Mouse (Mus musculus) heart, adult 8-10 months (tissue): ENCODE data around the gene Grk6. TPM values are rescaled to one million over a fixed set of nuclear protein-coding genes. Genes with fewer than 3 reads are reported as not detected.
"Not testable (repeated sequence)": the region's sequence is repeated elsewhere in the genome, so short reads cannot be mapped to it uniquely, and the experiment has no call there.

Experiments
- DNase-seq: peaks from one replicate; pipeline ENCODE4 v3.0.0; 2022; ENCODE audit warnings: low spot score
- total RNA-seq, 4 experiments: library from RNA; stranded (reverse); gene quantifications; 2 replicates each; pipeline ENCODE4 v1.2.4; 2022

Gene Grk6
- total RNA-seq, 4 experiments from 2014 or later, result 14.9 to 19.0 (median 16.6) TPM

DNA sequence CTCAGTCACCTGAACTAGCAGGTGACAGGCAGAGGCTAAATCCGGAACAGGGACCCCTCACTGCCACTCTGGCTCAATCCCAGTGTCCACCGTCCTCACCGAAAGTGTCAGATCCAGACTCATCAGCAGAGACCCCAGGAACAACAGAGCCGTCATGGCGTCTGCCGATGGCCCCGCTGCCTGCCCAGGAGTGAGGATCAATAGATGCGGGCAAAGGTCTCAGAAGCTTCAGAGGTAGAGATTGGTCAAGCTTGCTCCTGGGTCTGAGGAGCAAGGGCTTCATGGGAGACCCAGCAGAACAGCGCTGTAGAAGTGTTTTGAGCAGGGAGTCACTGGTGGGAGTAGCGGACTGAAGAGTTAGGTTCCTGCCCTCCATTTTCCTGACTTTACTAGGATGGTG is 18.3 kb upstream of the Grk6 start, which contains the start of gene F12:
Gene F12 (minus strand): TSS at position 181 of the 400 bp plus-strand sequence.
- DNase-seq, result no peak

- DNase-seq, result peak; percentile 87
These were observed 15.5 kb upstream of the Grk6 start for GRCm38 (mm10) chr13:55429226-55429888.

GRCm38 (mm10) chr13:55430566-55430965 is 14.3 kb upstream of the Grk6 start:
- DNase-seq, result no peak

DNA sequence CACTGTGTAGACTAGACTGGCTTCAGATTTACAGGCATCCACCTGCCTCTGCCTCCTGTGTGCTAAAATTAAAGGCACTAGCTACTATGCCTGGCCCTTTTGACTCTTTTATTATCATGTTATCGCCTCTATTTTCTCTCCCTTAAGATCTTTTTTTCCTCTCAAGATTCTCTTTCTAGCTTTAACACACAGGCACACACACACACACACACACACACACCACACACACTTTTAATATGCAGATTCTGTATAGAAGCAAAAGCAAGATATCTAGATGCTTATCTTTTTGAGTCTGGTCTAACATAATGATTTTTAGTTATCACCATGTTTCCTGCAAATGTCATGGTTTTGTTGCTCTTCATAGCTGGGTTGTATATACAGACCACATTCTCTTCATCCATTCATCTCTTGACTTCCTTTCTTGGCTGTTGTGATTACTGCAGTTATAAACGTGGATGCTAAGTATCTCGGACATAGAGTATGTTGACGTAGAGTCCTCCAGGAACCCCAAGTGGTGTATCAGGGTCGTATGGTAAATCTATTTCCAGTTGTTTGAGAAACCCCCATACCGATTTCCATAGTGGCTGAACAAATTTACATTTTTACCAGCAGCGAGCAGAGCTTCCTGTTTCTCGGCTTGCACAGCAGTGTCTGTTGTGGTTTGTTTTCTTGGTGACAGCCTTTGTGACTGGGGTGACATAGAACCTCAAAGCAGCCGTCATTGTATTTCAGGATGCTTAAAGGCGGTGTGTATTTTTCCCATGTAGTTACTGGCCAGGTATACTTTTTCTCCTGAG is 12.8 kb upstream of the Grk6 start:
- DNase-seq, result no peak

GRCm38 (mm10) chr13:55437111-55437629 is 7.7 kb upstream of the Grk6 start:
- DNase-seq, result not testable (repeated sequence)

DNA sequence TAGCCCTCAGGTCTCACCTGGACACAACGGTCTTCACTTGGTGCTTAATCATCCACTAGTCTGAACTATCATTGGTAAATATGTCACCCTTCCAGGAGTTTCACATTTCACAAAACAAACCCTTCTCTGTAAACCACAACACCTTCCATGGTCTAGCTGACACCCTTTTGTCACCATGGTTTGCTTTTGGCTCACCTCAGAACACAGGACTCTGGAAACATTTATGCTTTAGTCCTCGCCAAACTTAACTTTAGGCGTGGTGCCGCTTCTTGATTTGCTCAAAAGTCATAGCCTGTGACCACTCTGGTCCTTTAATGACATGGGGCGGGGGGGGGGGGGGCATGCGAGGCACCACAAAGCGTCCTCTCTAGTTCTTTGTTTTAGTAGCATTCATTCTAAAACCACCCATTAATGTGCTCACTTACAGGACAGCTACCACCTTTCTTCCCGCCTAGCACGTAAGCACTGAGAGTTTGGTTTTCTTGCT is 1.0 kb upstream of the Grk6 start:
- DNase-seq, result no peak

DNA sequence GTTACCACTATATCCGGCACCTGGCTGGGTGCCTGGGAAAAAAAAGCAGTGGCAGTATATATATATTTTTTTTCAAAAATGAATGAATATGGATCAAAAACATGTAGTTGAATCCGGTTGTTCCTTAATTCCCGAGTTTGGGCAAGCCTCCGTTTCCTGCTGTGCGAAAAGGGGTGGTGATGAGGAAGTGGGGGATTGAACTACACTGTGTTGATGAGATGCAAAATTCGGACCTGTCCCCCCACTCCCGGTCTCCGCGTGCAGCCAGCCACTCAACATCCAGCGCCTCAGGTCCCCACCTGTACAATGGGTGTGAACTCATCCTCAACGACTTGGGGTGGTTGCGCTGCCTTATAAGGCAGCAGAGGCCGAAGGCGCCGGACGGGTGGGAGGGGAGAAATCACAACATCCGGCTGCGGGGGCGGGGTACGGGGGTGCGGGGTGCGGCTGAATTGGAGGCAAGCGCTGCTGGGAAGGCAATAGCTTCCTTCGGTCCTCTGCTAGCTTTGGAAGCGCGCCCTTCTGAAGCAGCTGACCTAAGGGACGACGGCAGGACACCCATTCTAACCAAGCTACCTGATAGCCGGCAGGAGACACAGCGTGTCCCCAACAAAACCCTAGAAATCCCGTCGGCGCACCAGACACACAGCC is 461 bp upstream of the Grk6 start:
- no peak for DNase-seq

DNA sequence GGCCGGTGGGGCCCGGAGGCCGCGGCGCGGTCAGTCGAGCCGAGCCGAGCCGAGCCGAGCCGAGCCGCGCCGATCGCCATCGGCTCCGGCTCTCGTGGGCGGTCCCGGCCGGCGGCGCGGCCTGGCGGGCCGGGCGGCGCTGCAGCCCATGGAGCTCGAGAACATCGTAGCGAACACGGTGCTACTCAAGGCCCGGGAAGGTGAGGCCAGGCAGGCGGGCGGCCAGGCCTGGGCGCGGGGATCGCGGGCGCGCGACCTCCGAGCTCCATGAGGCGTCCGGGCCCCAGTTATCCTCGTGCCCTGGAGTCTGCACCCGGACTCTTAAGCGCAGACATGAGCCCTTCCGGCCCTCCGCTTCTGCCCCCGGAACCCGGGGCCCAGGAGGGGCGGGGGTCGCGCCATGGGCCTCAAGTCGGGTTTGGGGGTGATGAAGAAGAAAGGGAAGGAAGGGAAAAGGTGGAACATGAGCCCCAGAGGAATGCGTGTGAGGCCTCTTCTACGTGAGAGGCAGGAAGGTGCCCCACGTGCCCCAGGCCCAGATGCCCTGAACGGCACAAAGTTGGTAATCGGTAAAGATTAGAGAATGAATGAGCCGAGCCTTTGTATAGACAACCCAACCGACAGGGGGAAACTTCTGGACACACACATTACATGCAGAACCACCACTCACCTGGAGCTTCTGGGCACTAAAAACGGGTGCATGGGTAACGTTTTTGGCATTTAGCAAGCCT is 654 bp downstream of the Grk6 start:
- DNase-seq, result no peak

- DNase-seq, result no peak
These were observed 1.7 kb downstream of the Grk6 start for GRCm38 (mm10) chr13:55446483-55447105.

- DNase-seq, result no peak
These were observed 2.7 kb downstream of the Grk6 start for GRCm38 (mm10) chr13:55447543-55447943.

DNA sequence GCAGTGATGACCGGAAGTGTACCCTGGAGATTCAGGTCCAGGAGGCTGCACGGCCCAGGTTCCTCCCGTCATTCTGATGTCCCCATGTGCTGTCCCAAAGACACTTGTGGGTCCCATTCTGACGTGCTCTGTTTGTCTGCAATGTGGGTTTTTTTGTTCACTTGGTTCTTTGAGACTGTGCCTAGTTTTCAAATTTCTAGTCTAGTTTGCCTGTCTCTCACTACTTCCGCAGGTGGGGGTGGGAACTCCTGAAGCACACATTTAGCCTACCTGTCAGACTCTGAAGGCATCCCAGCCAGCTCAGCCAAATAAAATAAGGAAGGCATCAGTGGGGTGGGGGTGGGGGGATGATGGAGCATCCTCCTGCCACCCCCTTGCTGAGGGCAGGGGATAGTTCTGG is 3.3 kb downstream of the Grk6 start:
- no peak for DNase-seq

DNA sequence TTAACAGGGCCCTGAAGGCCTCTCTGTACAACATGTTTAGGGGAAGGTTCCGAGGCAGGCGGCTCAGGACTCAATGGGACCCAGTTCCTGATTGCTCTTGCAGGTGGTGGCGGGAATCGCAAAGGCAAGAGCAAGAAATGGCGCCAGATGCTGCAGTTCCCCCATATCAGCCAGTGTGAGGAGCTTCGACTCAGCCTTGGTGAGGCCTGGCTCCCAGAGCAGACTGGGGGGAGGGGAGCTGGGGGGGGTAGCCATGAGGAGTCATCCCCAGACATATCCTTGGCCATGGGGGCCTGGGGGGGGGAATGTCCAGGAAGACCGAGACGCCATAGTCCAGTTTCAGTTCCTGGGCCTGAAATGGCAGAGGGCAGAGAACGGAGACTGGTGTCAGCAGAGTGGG is 4.3 kb downstream of the Grk6 start:
- DNase-seq, result no peak

DNA sequence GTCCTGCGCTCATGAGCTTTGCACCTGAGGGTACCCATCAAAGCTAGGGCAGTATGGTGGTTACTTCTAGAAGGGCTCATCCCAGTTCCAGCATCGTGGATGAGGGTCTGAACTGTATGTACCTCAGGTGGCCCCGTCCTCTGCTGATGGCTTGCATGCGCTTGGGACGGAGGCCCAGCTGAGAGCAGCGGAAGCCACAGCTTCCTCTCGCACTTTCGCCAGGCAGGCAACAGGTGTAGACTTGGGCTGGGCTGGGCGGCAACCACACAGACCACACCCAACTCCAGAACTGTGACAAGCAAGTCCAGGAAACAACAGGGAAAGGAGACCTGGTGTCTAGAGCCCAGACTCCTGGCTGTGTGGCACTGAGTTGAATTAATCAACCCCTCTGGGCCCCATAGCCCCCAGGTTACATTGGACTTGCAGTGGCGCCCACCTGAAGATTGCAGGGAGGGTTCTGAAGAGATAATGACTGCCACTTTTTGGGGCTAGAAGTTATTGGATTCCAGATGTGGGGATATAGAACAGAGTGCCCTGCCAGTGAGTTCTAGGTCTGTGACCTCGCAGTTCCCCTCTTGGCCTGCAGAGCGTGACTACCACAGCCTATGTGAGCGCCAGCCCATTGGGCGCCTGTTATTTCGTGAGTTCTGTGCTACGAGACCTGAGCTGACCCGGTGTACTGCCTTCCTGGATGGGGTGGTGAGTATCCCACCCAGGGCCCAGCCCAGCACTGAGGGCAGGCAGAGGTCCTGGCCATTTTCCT is 5.0 kb downstream of the Grk6 start:
- DNase-seq, result no peak

GRCm38 (mm10) chr13:55450511-55450980 is 5.7 kb downstream of the Grk6 start:
- DNase-seq, result peak; percentile 76

GRCm38 (mm10) chr13:55451296-55451695 is 6.4 kb downstream of the Grk6 start:
- DNase-seq, result no peak

- no peak for DNase-seq
These were observed 7.1 kb downstream of the Grk6 start for GRCm38 (mm10) chr13:55451785-55452549.

DNA sequence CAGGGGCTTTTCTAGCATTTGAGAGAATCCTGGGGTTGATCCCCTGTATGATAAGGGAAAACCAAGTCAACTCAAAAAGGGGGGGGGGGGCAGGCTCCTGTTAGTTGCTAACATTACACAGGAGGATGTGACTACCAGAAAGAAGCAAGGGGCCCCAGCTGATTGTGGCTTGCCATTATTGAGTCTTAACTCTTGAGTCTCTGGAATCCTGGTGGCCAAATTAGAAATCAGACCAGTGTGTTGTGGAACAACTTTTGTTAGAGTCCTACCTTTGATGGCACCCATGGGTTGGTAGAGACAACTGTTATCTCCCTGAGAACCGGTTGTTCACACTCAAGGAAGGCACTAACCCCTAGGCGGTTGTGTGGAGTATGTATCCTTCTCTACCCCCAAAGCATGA is 18.1 kb downstream of the Grk6 start:
- DNase-seq, result no peak

DNA sequence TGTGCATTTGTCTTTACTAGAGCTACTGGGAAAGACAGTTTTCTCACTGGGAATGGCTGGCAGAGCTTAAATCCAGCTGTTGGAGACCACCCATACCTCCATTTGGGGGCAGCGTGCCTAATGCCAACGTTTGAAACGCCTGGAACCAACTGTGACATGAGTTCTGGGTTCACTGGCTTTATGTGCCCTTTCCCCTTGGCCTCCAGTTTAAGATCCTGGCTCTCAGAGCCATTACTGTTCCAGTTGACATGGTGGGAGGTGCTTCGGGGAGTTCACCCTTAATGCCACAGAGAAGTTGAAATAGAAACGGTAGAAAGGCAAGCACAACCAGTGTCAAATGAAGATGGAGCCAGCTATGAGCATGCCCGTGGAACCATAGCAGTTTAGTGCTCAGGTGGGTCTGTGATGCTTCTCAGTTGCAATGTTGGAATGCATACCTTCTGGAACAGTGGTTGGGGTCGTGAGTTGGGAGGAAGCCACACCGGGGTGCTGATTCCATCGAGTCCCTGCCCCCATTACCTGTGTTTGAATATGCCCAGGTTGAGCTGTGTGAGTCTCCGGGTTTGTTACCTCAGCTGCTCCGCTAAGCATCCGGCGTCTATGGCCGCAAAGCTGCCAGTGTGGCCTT is 18.6 kb downstream of the Grk6 start:
- DNase-seq, result no peak
